Mouse (Mus musculus): ENCODE results near the gene Tnfsf18. TPM values are rescaled to one million over a fixed set of nuclear protein-coding genes. Genes with fewer than 3 reads are reported as not detected.

The Tnfsf18 gene
- polyA plus RNA-seq (2015; fragmentation: Nextera tagmentation; extraction: Ambion mirVana): 0.06 TPM in 1 of 2 replicates, not detected in the other

DNA sequence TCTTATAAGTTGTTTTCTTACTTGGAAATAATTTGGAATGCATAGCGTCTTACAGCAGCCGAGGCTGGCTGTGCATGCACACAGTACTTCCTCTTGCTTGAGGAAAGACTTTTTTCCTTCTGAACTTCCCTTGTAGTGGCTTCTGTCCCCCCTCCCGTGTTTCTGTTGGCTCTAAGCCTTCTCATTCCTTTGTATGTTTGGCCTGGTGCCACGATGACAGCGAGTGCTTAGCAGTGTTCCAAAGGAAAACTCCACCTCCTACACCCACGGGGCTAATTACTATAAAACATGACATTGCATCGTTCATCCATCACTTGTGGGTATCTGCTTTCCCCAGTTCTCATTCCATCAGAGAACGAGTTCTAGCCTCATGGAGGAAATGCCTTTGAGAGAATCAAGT lies at the start of gene Tnfsf18:
Tnfsf18 (plus strand) TSS at position 313 of the 400 bp plus-strand sequence.
- Histone ChIP-seq H3K27me3 (ENCODE audit: control insufficient read depth, insufficient read depth, low read depth, low read length) (no peaks in the 10 kb centered on the region), H3K9me3 (replicated peaks; ENCODE audit: control insufficient read depth, low read length) (no peaks in the 10 kb centered on the region), H3K4me3 (ENCODE audit: low read depth, low read length) (no peak within 1 kb of the TSS), H3K36me3 (ENCODE audit: control insufficient read depth, insufficient read depth) (no peaks in the 10 kb centered on the region), H3K4me1 (ENCODE audit: control insufficient read depth, low read depth, low read length) (no peaks in the 10 kb centered on the region), H3K9ac (ENCODE audit: low read depth, low read length) (no peak within 1 kb of the TSS), H3K27ac (ENCODE audit: low read length) (no peak within 1 kb of the TSS), H3K4me2 (ENCODE audit: low read depth, low read length) (no peak within 1 kb of the TSS)
- WGBS (ENCODE audit: insufficient replicate concordance): 32% methylated on average over 8 of the region's 8 CpGs
- peak; percentile 16; the same call in 1 of the 2 replicates for ATAC-seq (ENCODE audit: low read depth)

DNA sequence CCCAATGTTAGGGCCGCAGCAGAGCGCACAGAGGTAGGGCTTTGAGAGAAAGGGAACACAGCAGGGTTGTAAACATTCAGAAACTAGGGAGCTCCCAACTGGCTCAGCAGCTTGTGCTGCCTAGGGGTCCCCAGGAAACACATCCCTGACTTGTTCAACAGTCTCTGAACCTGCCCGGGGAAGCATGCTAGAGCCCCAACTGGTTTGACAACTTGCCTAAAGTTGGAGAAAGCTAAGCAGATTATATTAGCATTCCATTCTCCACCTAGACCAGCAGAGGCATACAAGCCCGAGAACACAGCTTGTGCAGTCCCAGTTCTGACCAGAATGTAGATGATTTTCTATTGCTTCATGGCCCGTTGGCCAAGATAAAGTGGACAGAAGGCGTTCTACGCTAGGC lies 49.6 kb upstream of the Tnfsf18 start:
- H3K9ac ChIP-seq (ENCODE audit: low read depth, low read length): no peak overlapping the region
- 67% methylated on average over 7 of the region's 7 CpGs for WGBS (ENCODE audit: insufficient replicate concordance)
- ATAC-seq (ENCODE audit: low read depth): no peak
- H3K4me3 ChIP-seq (ENCODE audit: low read depth, low read length): no peak overlapping the region
- no peak overlapping the region for H3K27ac ChIP-seq (ENCODE audit: low read length)
- H3K4me2 ChIP-seq (ENCODE audit: low read depth, low read length): no peak overlapping the region
- no peaks in the 10 kb centered on the region for H3K9me3 ChIP-seq (replicated peaks; ENCODE audit: control insufficient read depth, low read length)
- no peaks in the 10 kb centered on the region for H3K4me1 ChIP-seq (ENCODE audit: control insufficient read depth, low read depth, low read length)
- H3K27me3 ChIP-seq (ENCODE audit: control insufficient read depth, insufficient read depth, low read depth, low read length): no peaks in the 10 kb centered on the region
- H3K36me3 ChIP-seq (ENCODE audit: control insufficient read depth, insufficient read depth): no peaks in the 10 kb centered on the region

- Histone ChIP-seq H3K4me1 (ENCODE audit: control insufficient read depth, low read depth, low read length) (no peaks in the 10 kb centered on the region), H3K4me3 (ENCODE audit: low read depth, low read length) (no peak overlapping the region), H3K36me3 (ENCODE audit: control insufficient read depth, insufficient read depth) (no peaks in the 10 kb centered on the region), H3K27me3 (ENCODE audit: control insufficient read depth, insufficient read depth, low read depth, low read length) (no peaks in the 10 kb centered on the region), H3K9me3 (replicated peaks; ENCODE audit: control insufficient read depth, low read length) (no peaks in the 10 kb centered on the region), H3K27ac (ENCODE audit: low read length) (no peak overlapping the region), H3K9ac (ENCODE audit: low read depth, low read length) (no peak overlapping the region), H3K4me2 (ENCODE audit: low read depth, low read length) (no peak overlapping the region)
- 17% methylated on average over 3 of the region's 3 CpGs for WGBS (ENCODE audit: insufficient replicate concordance)
- ATAC-seq (ENCODE audit: low read depth): no peak
These were observed 42.7 kb upstream of the Tnfsf18 start for GRCm38 (mm10) chr1:161451683-161452245.

- Histone ChIP-seq H3K36me3 (ENCODE audit: control insufficient read depth, insufficient read depth) (no peaks in the 10 kb centered on the region), H3K9ac (ENCODE audit: low read depth, low read length) (no peak overlapping the region), H3K27me3 (ENCODE audit: control insufficient read depth, insufficient read depth, low read depth, low read length) (no peaks in the 10 kb centered on the region), H3K4me1 (ENCODE audit: control insufficient read depth, low read depth, low read length) (no peaks in the 10 kb centered on the region), H3K4me2 (ENCODE audit: low read depth, low read length) (no peak overlapping the region), H3K9me3 (replicated peaks; ENCODE audit: control insufficient read depth, low read length) (no peaks in the 10 kb centered on the region), H3K27ac (ENCODE audit: low read length) (no peak overlapping the region), H3K4me3 (ENCODE audit: low read depth, low read length) (no peak overlapping the region)
- WGBS (ENCODE audit: insufficient replicate concordance): 79% methylated on average over 1 of the region's 1 CpGs
- no peak for ATAC-seq (ENCODE audit: low read depth)
These were observed 42.2 kb upstream of the Tnfsf18 start for GRCm38 (mm10) chr1:161452250-161452649.

- Histone ChIP-seq H3K4me2 (ENCODE audit: low read depth, low read length) (no peak overlapping the region), H3K27me3 (ENCODE audit: control insufficient read depth, insufficient read depth, low read depth, low read length) (no peaks in the 10 kb centered on the region), H3K4me3 (ENCODE audit: low read depth, low read length) (no peak overlapping the region), H3K9me3 (replicated peaks; ENCODE audit: control insufficient read depth, low read length) (no peaks in the 10 kb centered on the region), H3K27ac (ENCODE audit: low read length) (no peak overlapping the region), H3K36me3 (ENCODE audit: control insufficient read depth, insufficient read depth) (no peaks in the 10 kb centered on the region), H3K4me1 (ENCODE audit: control insufficient read depth, low read depth, low read length) (no peaks in the 10 kb centered on the region), H3K9ac (ENCODE audit: low read depth, low read length) (no peak overlapping the region)
- 59% methylated on average over 2 of the region's 2 CpGs for WGBS (ENCODE audit: insufficient replicate concordance)
- ATAC-seq (ENCODE audit: low read depth): no peak
These were observed 30.9 kb upstream of the Tnfsf18 start for GRCm38 (mm10) chr1:161463388-161464085.

- Histone ChIP-seq H3K9ac (ENCODE audit: low read depth, low read length) (no peak overlapping the region), H3K4me1 (ENCODE audit: control insufficient read depth, low read depth, low read length) (no peaks in the 10 kb centered on the region), H3K27me3 (ENCODE audit: control insufficient read depth, insufficient read depth, low read depth, low read length) (no peaks in the 10 kb centered on the region), H3K9me3 (replicated peaks; ENCODE audit: control insufficient read depth, low read length) (no peaks in the 10 kb centered on the region), H3K4me2 (ENCODE audit: low read depth, low read length) (no peak overlapping the region), H3K36me3 (ENCODE audit: control insufficient read depth, insufficient read depth) (no peaks in the 10 kb centered on the region), H3K4me3 (ENCODE audit: low read depth, low read length) (no peak overlapping the region), H3K27ac (ENCODE audit: low read length) (no peak overlapping the region)
- ATAC-seq (ENCODE audit: low read depth): no peak
- 50% methylated on average over 3 of the region's 3 CpGs for WGBS (ENCODE audit: insufficient replicate concordance)
These were observed 17.2 kb upstream of the Tnfsf18 start for GRCm38 (mm10) chr1:161477221-161477620.

GRCm38 (mm10) chr1:161479854-161480253 lies 14.6 kb upstream of the Tnfsf18 start:
- Histone ChIP-seq H3K4me2 (ENCODE audit: low read depth, low read length) (no peak overlapping the region), H3K27ac (ENCODE audit: low read length) (no peak overlapping the region), H3K9ac (ENCODE audit: low read depth, low read length) (no peak overlapping the region), H3K4me3 (ENCODE audit: low read depth, low read length) (no peak overlapping the region), H3K9me3 (replicated peaks; ENCODE audit: control insufficient read depth, low read length) (no peaks in the 10 kb centered on the region), H3K36me3 (ENCODE audit: control insufficient read depth, insufficient read depth) (no peaks in the 10 kb centered on the region), H3K27me3 (ENCODE audit: control insufficient read depth, insufficient read depth, low read depth, low read length) (no peaks in the 10 kb centered on the region), H3K4me1 (ENCODE audit: control insufficient read depth, low read depth, low read length) (no peaks in the 10 kb centered on the region)
- 47% methylated on average over 1 of the region's 1 CpGs for WGBS (ENCODE audit: insufficient replicate concordance)
- no peak for ATAC-seq (ENCODE audit: low read depth)

DNA sequence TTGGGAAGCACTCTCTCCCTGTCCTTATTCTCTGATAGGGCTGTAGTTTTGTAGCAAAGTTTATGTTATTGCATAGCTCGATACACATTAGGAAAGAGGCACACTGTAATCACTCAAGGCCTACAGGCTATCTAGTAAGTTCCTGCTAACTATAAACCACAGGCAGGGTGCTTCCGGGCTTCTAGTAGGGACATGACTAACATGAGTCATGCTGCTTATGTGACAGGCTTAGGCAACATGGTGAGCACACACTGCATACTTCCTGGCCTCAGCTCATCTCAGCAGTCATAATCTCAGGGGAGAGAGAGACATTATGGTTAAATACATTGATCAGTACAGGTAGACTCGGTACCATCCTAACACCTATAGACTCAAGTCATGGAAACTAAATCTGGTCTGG lies 12.2 kb upstream of the Tnfsf18 start:
- no peak overlapping the region for H3K4me3 ChIP-seq (ENCODE audit: low read depth, low read length)
- H3K4me2 ChIP-seq (ENCODE audit: low read depth, low read length): no peak overlapping the region
- H3K27ac ChIP-seq (ENCODE audit: low read length): no peak overlapping the region
- ATAC-seq (ENCODE audit: low read depth): peak; percentile 45; the same call in 1 of the 2 replicates
- no peak overlapping the region for H3K9ac ChIP-seq (ENCODE audit: low read depth, low read length)
- H3K36me3 ChIP-seq (ENCODE audit: control insufficient read depth, insufficient read depth): no peaks in the 10 kb centered on the region
- H3K27me3 ChIP-seq (ENCODE audit: control insufficient read depth, insufficient read depth, low read depth, low read length): no peaks in the 10 kb centered on the region
- no peaks in the 10 kb centered on the region for H3K9me3 ChIP-seq (replicated peaks; ENCODE audit: control insufficient read depth, low read length)
- 42% methylated on average over 3 of the region's 3 CpGs for WGBS (ENCODE audit: insufficient replicate concordance)
- no peaks in the 10 kb centered on the region for H3K4me1 ChIP-seq (ENCODE audit: control insufficient read depth, low read depth, low read length)

DNA sequence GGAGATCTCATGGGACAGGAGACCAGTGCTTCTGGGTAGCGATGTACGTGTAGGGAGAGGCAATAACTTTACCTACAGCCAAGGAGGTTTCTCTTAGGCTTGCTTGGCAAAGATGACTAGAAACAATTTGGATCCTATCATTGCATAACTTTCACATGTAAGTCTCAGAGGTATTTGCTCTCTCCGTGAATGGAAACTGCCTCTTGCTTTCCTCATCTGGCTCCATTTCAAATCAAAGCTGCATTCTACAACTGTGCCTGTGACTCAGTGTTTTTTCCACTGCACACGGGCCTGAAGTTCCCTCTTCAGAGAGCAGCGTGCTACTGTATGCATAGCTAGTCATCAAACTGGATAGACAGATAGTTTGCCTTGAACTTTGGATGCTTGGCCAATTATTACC lies 7.4 kb upstream of the Tnfsf18 start:
- H3K9ac ChIP-seq (ENCODE audit: low read depth, low read length): no peak overlapping the region
- no peak for ATAC-seq (ENCODE audit: low read depth)
- 58% methylated on average over 5 of the region's 5 CpGs for WGBS (ENCODE audit: insufficient replicate concordance)
- H3K27me3 ChIP-seq (ENCODE audit: control insufficient read depth, insufficient read depth, low read depth, low read length): no peaks in the 10 kb centered on the region
- H3K4me1 ChIP-seq (ENCODE audit: control insufficient read depth, low read depth, low read length): no peaks in the 10 kb centered on the region
- H3K27ac ChIP-seq (ENCODE audit: low read length): no peak overlapping the region
- no peaks in the 10 kb centered on the region for H3K36me3 ChIP-seq (ENCODE audit: control insufficient read depth, insufficient read depth)
- no peak overlapping the region for H3K4me2 ChIP-seq (ENCODE audit: low read depth, low read length)
- H3K9me3 ChIP-seq (replicated peaks; ENCODE audit: control insufficient read depth, low read length): no peaks in the 10 kb centered on the region
- H3K4me3 ChIP-seq (ENCODE audit: low read depth, low read length): no peak overlapping the region
